Mouse (Mus musculus) urinary bladder, postnatal 4 days (tissue): ENCODE results near the gene Foxn1.

Source experiments
- DNase-seq, 2 experiments: peaks; one replicate each; pipeline ENCODE4 v3.0.0; 2021 to 2022; ENCODE audit warnings: low spot score in 2 of 2

Gene Foxn1

GRCm38 (mm10) chr11:78386508-78387043 lies at the start of gene Foxn1:
Foxn1 (minus strand) TSS chr11:78386558.
- no peak for DNase-seq

- DNase-seq = peak; percentile 66 to 68
These were observed 49.5 kb upstream of the Foxn1 start for GRCm38 (mm10) chr11:78435776-78436349.

- no peak for DNase-seq
These were observed 47.7 kb upstream of the Foxn1 start for GRCm38 (mm10) chr11:78434052-78434451.

- DNase-seq = no peak
These were observed 44.8 kb upstream of the Foxn1 start for GRCm38 (mm10) chr11:78431176-78431575.

GRCm38 (mm10) chr11:78430195-78430878 lies 44.0 kb upstream of the Foxn1 start:
- no peak for DNase-seq

- no peak for DNase-seq
These were observed 42.0 kb upstream of the Foxn1 start for GRCm38 (mm10) chr11:78428309-78428708.

- no peak for DNase-seq
These were observed 41.3 kb upstream of the Foxn1 start for GRCm38 (mm10) chr11:78427655-78428054.

GRCm38 (mm10) chr11:78425572-78425971 lies 39.2 kb upstream of the Foxn1 start:
- no peak for DNase-seq

- DNase-seq = no peak
These were observed 38.0 kb upstream of the Foxn1 start for GRCm38 (mm10) chr11:78424352-78424751.

GRCm38 (mm10) chr11:78422055-78422819 lies 35.9 kb upstream of the Foxn1 start, which contains the start of gene Slc13a2:
Slc13a2 (minus strand) TSS chr11:78422217.
- no peak for DNase-seq

GRCm38 (mm10) chr11:78421201-78422009 lies 35.0 kb upstream of the Foxn1 start:
- no peak for DNase-seq

- no peak for DNase-seq
These were observed 34.0 kb upstream of the Foxn1 start for GRCm38 (mm10) chr11:78420263-78420889.

- no peak for DNase-seq
These were observed 30.5 kb upstream of the Foxn1 start for GRCm38 (mm10) chr11:78416854-78417253.

- DNase-seq = no peak
These were observed 26.5 kb upstream of the Foxn1 start for GRCm38 (mm10) chr11:78412861-78413260.

GRCm38 (mm10) chr11:78412324-78412850 lies 26.0 kb upstream of the Foxn1 start:
- DNase-seq = no peak

GRCm38 (mm10) chr11:78411606-78412323 lies 25.4 kb upstream of the Foxn1 start:
- no peak for DNase-seq

GRCm38 (mm10) chr11:78408256-78409240 lies 22.2 kb upstream of the Foxn1 start:
- no peak for DNase-seq

- DNase-seq = no peak
These were observed 15.7 kb upstream of the Foxn1 start for GRCm38 (mm10) chr11:78402062-78402461.

- DNase-seq = no peak
These were observed 15.1 kb upstream of the Foxn1 start for GRCm38 (mm10) chr11:78401469-78401868.
